Mouse (Mus musculus): Measurements from ENCODE around the gene Clec12b. TPM values are rescaled to one million over a fixed set of nuclear protein-coding genes. Genes with fewer than 3 reads are reported as not detected.

The Clec12b gene
- polyA plus RNA-seq, 1 experiment from 2014 or later: 0.98 TPM

DNA sequence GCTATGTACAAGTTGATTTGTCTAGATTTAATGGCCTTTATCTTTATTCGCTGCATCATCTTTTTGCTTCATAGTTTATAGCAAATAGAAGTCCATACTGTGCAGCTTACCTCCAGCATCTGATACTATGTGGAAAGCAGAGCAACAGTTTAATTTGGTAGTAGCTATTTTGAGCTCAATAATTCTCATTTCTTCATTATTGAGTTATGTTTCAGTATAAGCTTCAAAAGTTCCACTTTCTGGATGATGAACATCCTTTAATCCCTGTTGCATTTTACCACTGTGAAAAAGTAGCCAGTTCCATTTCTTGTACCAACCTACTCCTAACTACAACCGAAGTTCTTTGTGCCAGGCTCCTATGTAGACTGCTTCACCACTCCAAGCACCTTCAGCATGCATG lies 22.9 kb upstream of the Clec12b start, which contains the start of gene Clec9a:
Gene Clec9a (plus strand): TSS at position 301 of the 400 bp plus-strand sequence.
- WGBS: 84% methylated on average over 2 of the region's 2 CpGs
- Histone ChIP-seq H3K9ac (ENCODE audit: low read depth, low read length) (no peak within 1 kb of the TSS), H3K4me3 (ENCODE audit: low read length) (no peak within 1 kb of the TSS)

DNA sequence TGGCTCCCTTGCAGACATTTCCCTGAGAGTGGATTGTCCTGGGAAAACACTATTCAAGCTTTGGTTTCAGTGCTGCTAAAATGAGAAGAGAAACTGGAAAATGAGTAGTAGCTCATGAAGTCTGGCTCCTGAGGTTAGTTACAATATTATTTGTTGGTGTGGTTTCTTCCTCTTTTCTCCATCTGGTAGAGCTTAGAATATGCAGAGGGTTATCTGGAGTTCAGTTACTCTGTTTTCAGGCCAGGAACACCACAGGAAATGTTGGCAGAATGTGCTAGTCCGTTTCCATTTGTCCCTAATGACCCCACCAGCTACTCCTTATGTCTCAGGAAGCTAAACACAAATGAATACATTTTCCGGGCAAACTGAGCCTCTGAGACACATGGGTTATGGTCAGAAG lies 21.6 kb upstream of the Clec12b start:
- no peak for ATAC-seq
- Histone ChIP-seq H3K4me3 (ENCODE audit: low read length) (no peak overlapping the region), H3K36me3 (ENCODE audit: control insufficient read depth, insufficient read depth, low read length) (no peaks in the 10 kb centered on the region), H3K9me3 (ENCODE audit: control insufficient read depth, low read length) (no peaks in the 10 kb centered on the region), H3K27ac (ENCODE audit: low read depth, low read length) (no peak overlapping the region), H3K4me2 (ENCODE audit: low read length) (no peak overlapping the region), H3K27me3 (replicated peaks; ENCODE audit: control insufficient read depth, insufficient read depth, low read length) (no peaks in the 10 kb centered on the region), H3K9ac (ENCODE audit: low read depth, low read length) (no peak overlapping the region), H3K4me1 (ENCODE audit: control insufficient read depth, insufficient read depth, low read depth, low read length) (no peaks in the 10 kb centered on the region)
- WGBS: 57% methylated on average over 2 of the region's 2 CpGs

More for the DNA sequence above, 22.9 kb upstream of the Clec12b start, which contains the start of gene Clec9a:
- ATAC-seq: no peak
- Histone ChIP-seq H3K4me1 (ENCODE audit: control insufficient read depth, insufficient read depth, low read depth, low read length) (no peaks in the 10 kb centered on the region), H3K9me3 (ENCODE audit: control insufficient read depth, low read length) (no peaks in the 10 kb centered on the region), H3K36me3 (ENCODE audit: control insufficient read depth, insufficient read depth, low read length) (no peaks in the 10 kb centered on the region), H3K27ac (ENCODE audit: low read depth, low read length) (no peak within 1 kb of the TSS), H3K27me3 (replicated peaks; ENCODE audit: control insufficient read depth, insufficient read depth, low read length) (no peaks in the 10 kb centered on the region), H3K4me2 (ENCODE audit: low read length) (no peak within 1 kb of the TSS)

DNA sequence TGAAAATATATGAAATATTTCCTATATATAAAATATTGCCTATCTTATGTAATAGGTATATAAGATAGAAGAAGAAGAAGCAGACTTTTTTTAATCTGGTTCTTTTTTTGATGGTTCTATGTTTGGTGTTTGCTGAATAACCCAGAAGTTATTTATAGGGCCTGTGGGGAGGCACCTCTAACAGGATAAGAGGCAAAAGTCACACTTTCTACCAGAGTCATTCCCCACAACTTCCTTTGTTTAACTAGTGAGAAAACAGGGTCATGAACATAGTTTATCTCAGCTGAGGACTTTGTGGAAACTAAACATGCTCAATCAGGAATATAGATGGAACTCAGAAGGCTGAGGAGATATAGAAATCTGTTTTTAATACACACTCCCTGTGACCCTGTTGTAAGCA lies 20.3 kb upstream of the Clec12b start:
- Histone ChIP-seq H3K4me3 (ENCODE audit: low read length) (no peak overlapping the region), H3K4me1 (ENCODE audit: control insufficient read depth, insufficient read depth, low read depth, low read length) (no peaks in the 10 kb centered on the region), H3K9me3 (ENCODE audit: control insufficient read depth, low read length) (no peaks in the 10 kb centered on the region), H3K4me2 (ENCODE audit: low read length) (no peak overlapping the region), H3K36me3 (ENCODE audit: control insufficient read depth, insufficient read depth, low read length) (no peaks in the 10 kb centered on the region), H3K27me3 (replicated peaks; ENCODE audit: control insufficient read depth, insufficient read depth, low read length) (no peaks in the 10 kb centered on the region), H3K9ac (ENCODE audit: low read depth, low read length) (no peak overlapping the region), H3K27ac (ENCODE audit: low read depth, low read length) (no peak overlapping the region)
- ATAC-seq: no peak

DNA sequence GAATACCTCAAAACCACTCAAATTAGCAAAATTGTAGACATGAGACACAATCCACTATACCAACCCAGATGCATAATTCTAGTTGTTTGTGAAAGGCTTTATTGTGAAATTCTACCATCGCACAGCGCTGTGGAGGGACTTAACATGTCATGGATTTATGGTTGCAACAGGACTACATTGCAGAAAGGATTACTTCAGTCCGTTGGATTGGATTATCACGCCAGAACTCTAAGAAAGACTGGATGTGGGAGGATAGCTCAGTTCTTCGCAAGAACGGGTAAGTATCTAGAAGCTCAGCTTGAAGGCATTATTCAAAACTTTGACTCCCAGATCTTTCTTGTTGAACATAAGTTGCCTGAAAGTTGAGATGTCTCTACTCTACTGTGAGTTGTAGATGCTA lies 17.7 kb upstream of the Clec12b start:
- WGBS: 90% methylated on average over 6 of the region's 6 CpGs
- no peaks in the 10 kb centered on the region for H3K36me3 ChIP-seq (ENCODE audit: control insufficient read depth, insufficient read depth, low read length)
- no peaks in the 10 kb centered on the region for H3K27me3 ChIP-seq (replicated peaks; ENCODE audit: control insufficient read depth, insufficient read depth, low read length)
- no peak overlapping the region for H3K4me2 ChIP-seq (ENCODE audit: low read length)
- H3K9ac ChIP-seq (ENCODE audit: low read depth, low read length): no peak overlapping the region
- no peaks in the 10 kb centered on the region for H3K4me1 ChIP-seq (ENCODE audit: control insufficient read depth, insufficient read depth, low read depth, low read length)
- ATAC-seq: no peak
- no peak overlapping the region for H3K4me3 ChIP-seq (ENCODE audit: low read length)
- no peak overlapping the region for H3K27ac ChIP-seq (ENCODE audit: low read depth, low read length)
- no peaks in the 10 kb centered on the region for H3K9me3 ChIP-seq (ENCODE audit: control insufficient read depth, low read length)

DNA sequence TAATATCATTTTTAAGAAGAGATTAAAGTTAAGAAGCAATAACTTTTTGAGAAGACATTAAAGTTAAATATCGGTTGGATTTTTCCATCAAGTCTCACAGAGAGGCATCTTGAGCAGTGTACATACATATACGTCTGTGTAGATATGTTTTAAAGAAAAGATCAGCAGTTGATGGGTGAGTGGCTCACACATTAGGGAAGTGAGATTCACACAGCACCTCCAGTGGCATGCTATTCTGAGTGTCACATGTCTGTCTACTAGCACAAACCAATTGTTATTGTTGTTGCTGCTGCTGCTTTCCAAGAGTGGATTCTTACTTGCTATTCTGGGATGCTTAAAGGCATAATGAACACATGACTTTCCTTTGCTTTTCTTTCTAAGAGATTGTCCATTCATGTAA lies 16.7 kb upstream of the Clec12b start:
- H3K4me3 ChIP-seq (ENCODE audit: low read length): no peak overlapping the region
- H3K36me3 ChIP-seq (ENCODE audit: control insufficient read depth, insufficient read depth, low read length): no peaks in the 10 kb centered on the region
- H3K4me1 ChIP-seq (ENCODE audit: control insufficient read depth, insufficient read depth, low read depth, low read length): no peaks in the 10 kb centered on the region

DNA sequence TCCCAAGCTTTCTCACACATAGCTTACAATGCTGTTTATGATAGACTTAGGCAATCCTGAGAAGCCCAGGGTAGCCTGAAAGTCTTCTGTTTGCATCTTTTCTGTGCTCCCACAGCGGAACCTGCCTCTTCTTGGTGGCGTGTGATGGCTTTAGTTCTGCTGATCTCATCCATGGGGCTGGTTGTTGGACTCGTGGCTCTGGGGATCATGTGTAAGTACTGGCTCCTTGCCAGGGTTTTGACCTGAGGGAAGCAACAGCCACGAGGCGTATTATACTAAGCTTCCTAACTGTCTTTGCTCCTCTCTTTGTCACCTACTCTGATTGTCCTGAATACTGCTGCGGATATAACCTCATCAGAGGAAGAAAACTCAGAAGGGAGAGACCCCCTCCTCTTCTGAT lies 14.3 kb upstream of the Clec12b start:
- Histone ChIP-seq H3K9me3 (ENCODE audit: control insufficient read depth, low read length) (no peaks in the 10 kb centered on the region), H3K9ac (ENCODE audit: low read depth, low read length) (no peak overlapping the region), H3K27me3 (replicated peaks; ENCODE audit: control insufficient read depth, insufficient read depth, low read length) (no peaks in the 10 kb centered on the region), H3K4me3 (ENCODE audit: low read length) (no peak overlapping the region), H3K4me1 (ENCODE audit: control insufficient read depth, insufficient read depth, low read depth, low read length) (no peaks in the 10 kb centered on the region), H3K4me2 (ENCODE audit: low read length) (no peak overlapping the region), H3K27ac (ENCODE audit: low read depth, low read length) (no peak overlapping the region), H3K36me3 (ENCODE audit: control insufficient read depth, insufficient read depth, low read length) (no peaks in the 10 kb centered on the region)
- WGBS: 54% methylated on average over 6 of the region's 6 CpGs
- ATAC-seq: no peak

More for the DNA sequence above, 16.7 kb upstream of the Clec12b start:
- Histone ChIP-seq H3K27ac (ENCODE audit: low read depth, low read length) (no peak overlapping the region), H3K27me3 (replicated peaks; ENCODE audit: control insufficient read depth, insufficient read depth, low read length) (no peaks in the 10 kb centered on the region), H3K9me3 (ENCODE audit: control insufficient read depth, low read length) (no peaks in the 10 kb centered on the region), H3K4me2 (ENCODE audit: low read length) (no peak overlapping the region), H3K9ac (ENCODE audit: low read depth, low read length) (no peak overlapping the region)
- ATAC-seq: no peak
- 89% methylated on average over 2 of the region's 2 CpGs for WGBS

DNA sequence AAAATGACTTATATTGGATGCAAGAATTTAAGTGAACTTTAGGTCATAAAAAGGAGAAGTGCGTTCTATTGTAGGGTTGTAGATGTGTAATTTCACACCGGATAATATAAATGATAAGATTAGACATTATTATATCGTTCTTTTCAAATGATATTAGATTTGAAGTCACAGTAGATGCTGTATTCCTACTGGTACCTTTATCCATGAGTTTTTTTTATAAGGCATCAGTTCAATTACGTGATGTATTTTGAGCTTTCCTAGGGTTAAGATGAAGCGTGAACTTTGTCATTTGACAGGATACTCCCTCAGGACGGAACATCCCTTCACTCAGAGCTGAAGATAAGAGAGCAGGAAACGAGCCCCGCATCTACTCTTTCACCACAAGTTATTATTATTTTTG lies 11.3 kb upstream of the Clec12b start, which contains the start of gene Clec1b:
Gene Clec1b (plus strand): TSS at position 301 of the 400 bp plus-strand sequence.
- no peak for ATAC-seq
- Histone ChIP-seq H3K4me1 (ENCODE audit: control insufficient read depth, insufficient read depth, low read depth, low read length) (no peaks in the 10 kb centered on the region), H3K36me3 (ENCODE audit: control insufficient read depth, insufficient read depth, low read length) (no peaks in the 10 kb centered on the region), H3K9ac (ENCODE audit: low read depth, low read length) (no peak within 1 kb of the TSS), H3K4me3 (ENCODE audit: low read length) (no peak within 1 kb of the TSS), H3K9me3 (ENCODE audit: control insufficient read depth, low read length) (no peaks in the 10 kb centered on the region), H3K27me3 (replicated peaks; ENCODE audit: control insufficient read depth, insufficient read depth, low read length) (no peaks in the 10 kb centered on the region), H3K4me2 (ENCODE audit: low read length) (no peak within 1 kb of the TSS), H3K27ac (ENCODE audit: low read depth, low read length) (no peak within 1 kb of the TSS)
- 89% methylated on average over 8 of the region's 8 CpGs for WGBS

DNA sequence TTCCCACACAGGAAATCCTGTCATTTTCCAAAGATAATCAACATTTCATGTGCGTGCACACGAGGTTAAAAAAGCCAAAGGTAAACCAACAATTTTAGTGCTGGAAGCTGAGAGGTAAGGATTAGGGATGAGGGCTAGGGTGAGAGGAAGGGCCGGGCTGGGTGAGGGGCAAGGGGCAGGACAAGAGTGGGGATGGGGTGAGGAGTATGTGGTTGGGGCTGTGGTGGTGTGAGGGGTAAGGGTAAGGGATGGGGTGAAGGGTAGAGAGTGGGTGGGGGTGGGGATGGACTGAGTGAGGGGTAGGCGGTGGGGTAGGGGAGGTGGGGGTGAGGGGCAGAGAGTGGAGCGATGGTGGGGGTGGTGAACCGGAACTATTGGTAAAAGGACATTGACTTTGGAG lies 8.1 kb upstream of the Clec12b start:
- ATAC-seq: no peak
- Histone ChIP-seq H3K9me3 (ENCODE audit: control insufficient read depth, low read length) (no peaks in the 10 kb centered on the region), H3K27ac (ENCODE audit: low read depth, low read length) (no peak overlapping the region), H3K9ac (ENCODE audit: low read depth, low read length) (no peak overlapping the region), H3K36me3 (ENCODE audit: control insufficient read depth, insufficient read depth, low read length) (no peaks in the 10 kb centered on the region), H3K27me3 (replicated peaks; ENCODE audit: control insufficient read depth, insufficient read depth, low read length) (no peaks in the 10 kb centered on the region), H3K4me3 (ENCODE audit: low read length) (no peak overlapping the region), H3K4me1 (ENCODE audit: control insufficient read depth, insufficient read depth, low read depth, low read length) (no peaks in the 10 kb centered on the region), H3K4me2 (ENCODE audit: low read length) (no peak overlapping the region)
- WGBS: 84% methylated on average over 6 of the region's 6 CpGs

DNA sequence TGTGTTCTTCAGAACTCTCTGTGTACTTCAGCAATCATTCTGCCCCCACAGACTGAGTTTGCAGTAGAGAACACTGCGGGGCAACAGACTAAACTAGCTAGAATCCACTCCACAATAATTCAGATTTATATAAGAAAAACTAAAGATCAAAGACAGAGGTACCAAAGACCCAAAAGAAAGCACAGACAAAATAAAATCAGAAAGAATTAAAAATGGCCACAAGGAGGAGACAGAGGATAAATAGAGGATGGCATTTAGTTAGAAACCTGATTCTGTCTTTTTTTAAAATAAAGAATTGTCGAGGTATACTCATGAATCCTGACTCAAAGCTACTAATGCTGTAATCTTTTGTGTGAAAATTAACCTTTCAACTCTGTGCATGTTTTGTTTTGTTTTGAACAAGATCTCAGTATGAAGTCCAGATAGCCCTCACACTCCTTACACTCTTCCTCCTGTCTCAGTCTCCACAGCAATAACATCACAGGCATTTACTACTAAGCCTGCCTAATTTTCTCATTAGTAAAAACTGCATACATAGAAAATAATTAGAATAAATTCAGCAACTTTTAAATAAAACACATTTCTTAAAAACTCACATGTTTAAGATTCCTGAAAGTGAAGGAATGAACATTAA lies 7.5 kb upstream of the Clec12b start:
- WGBS: 37% methylated on average over 2 of the region's 2 CpGs
- Histone ChIP-seq H3K4me3 (ENCODE audit: low read length) (no peak overlapping the region), H3K9ac (ENCODE audit: low read depth, low read length) (no peak overlapping the region), H3K9me3 (ENCODE audit: control insufficient read depth, low read length) (no peaks in the 10 kb centered on the region), H3K27ac (ENCODE audit: low read depth, low read length) (no peak overlapping the region), H3K27me3 (replicated peaks; ENCODE audit: control insufficient read depth, insufficient read depth, low read length) (no peaks in the 10 kb centered on the region), H3K4me1 (ENCODE audit: control insufficient read depth, insufficient read depth, low read depth, low read length) (no peaks in the 10 kb centered on the region), H3K4me2 (ENCODE audit: low read length) (no peak overlapping the region), H3K36me3 (ENCODE audit: control insufficient read depth, insufficient read depth, low read length) (no peaks in the 10 kb centered on the region)
- ATAC-seq: peak; percentile 69; the same call in 1 of the 2 replicates
